Mouse (Mus musculus) layer of hippocampus, postnatal 14 days (tissue): Measurements from ENCODE around the gene Gm20379. TPM values are rescaled to one million over a fixed set of nuclear protein-coding genes. Genes with fewer than 3 reads are reported as not detected.

ENCODE experiments used
- DNase-seq, 2 experiments: peaks; one replicate each; pipeline ENCODE4 v3.0.0; 2021 to 2022; ENCODE audit warnings: low spot score in 2 of 2, mixed read lengths in 1 of 2
- long read RNA-seq, 2 experiments: library from polyadenylated mRNA; stranded (forward); transcript quantifications; one replicate each; pipeline ENCODE4 v2.0.0; 2021
- total RNA-seq, 2 experiments: library from RNA; stranded (reverse); gene quantifications; 2 replicates each; pipeline ENCODE4 v1.2.3; 2021

The Gm20379 gene
- total RNA-seq, result not detected
- long read RNA-seq, experiment 1, result 0 reads
- long read RNA-seq, experiment 2, result 0 reads

DNA sequence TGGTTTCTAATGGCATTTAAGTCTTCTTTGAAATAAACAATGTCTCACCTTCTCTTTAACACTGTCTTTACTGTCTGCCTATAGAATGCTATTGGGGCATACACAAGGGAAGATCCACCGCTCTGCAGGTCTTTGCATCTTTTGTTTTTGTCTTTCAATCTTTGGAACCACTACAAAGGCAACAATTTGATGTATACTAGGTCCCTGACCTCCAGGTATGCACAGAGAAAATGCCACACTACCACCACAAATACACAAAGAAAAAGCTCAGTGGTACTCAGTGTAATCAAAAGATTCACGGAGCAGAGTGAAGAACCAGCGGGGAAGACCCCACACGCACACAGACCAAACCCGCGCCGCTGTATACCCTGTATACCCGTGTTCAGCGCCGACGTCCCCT, at the start of gene Gm20379:
Gm20379 (plus strand) TSS at position 301 of the 400 bp plus-strand sequence.
- no peak for DNase-seq

DNA sequence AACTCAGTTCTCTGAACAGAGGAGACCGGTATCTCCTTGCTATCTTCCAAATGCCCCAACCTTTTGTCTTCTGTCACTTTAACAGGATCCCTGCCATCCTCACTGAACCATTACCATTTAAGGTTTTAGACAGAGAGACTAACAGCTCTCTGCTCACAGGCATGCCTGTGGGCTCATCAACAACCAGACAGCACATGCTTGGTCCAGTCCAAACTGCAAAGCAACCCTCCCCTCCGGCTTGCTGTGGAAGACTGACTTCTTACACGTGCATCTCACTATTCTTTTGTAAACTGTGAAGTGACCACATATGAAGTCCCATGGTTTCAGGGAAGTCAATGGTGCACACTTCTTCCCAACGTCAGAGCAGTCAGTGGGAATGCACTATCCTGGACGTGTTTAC, 44.5 kb upstream of the Gm20379 start:
- no peak for DNase-seq

DNA sequence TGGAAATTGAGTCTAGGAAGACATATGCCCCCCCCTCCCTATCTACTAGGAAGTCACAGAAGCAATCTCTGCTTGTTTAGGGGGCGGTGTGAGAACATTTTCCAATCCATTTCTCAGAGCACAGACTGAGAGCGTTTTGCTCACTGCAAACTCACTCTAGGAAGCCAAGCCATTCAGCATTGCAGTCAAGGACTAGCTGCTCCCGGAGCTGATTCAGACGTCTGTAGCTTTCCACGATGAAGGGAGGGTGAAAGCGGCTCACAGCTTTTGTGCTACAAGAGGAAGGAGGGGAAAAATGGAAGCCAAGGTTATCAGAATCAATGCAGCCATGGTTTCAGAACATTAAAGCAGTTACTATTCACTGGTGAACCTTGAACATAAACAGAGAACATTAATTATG, 42.2 kb upstream of the Gm20379 start:
- no peak for DNase-seq

DNA sequence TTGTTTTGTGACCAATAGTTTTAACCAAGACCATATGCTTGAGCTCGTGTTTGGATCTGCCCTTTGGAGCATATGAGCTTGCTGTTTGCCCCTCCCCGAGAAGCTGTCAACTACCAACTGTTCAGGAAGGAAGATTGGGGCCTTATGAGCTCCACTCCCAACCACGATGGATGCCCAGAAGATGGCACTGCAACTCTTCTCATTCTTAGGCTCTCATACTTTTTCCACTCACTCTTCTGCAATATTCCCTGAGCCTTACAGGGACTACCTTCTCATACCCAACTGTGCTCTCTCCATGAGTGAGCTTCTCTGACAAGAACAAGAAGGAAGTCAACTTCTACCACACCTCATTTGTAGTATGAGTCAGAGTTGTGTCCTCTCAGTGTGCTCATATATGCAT, 38.7 kb upstream of the Gm20379 start:
- no peak for DNase-seq

DNA sequence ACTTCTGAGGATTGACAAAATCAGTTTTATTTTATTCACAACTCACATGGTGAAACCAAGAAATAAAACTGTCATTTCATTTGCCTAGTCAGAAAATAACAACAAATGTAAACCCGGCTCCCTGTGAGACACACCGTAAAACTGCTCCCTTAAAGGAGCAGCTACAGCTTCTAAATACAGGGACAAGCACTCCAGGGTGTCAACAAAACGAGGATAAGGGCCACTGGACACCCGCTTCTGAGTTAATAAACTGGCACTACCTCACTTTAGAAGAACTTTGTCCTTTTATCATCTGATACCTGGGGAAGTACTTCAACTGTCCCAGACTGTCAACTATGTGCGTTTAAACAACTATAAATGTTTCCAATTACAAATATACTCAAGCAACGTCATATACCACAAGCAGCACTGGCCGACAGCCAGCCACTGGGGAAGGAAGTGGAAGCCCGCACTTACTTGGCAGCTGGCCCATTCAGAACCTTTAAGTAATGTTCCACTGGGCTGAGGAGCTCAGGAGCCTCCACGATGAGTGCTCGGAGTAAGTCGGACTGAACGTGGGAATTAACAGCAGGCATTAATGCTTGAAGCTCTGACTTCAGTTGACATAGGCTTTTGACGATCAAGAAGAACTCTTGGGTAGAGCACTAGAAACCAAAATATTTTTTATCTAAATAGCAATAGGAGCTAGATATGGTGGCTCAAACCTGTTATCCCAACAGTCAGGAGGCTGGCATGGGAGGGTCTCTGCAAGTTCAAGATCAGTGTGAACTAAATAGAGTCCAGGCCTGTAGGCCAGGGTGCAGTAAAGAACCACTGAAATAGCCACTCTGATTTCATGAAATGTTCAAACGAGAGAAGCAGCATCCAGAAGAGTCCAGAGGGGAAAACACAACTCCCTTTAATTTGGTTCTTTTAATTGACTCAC, 31.2 kb upstream of the Gm20379 start:
- peak in 1 of 2 experiments; percentile 33 for DNase-seq

DNA sequence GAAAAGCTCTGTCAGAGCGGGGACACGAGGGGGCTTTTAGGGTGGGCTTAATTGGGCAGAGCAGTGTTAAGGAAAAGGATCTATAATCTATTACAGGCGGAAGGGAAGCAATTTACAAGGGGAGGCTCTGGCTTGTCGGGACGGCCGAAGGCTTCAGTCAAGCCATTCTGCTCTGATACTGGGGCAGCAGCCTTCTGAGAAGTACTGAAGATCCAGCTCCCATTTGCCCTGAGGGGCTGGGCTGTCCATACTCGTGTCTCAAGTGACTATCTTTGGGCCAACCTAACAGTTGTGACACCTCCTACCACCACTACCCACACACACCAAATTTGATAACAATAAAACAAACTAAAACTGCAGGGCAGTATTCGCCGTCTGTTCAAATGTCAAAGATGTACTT, 30.5 kb upstream of the Gm20379 start:
- DNase-seq, result no peak

DNA sequence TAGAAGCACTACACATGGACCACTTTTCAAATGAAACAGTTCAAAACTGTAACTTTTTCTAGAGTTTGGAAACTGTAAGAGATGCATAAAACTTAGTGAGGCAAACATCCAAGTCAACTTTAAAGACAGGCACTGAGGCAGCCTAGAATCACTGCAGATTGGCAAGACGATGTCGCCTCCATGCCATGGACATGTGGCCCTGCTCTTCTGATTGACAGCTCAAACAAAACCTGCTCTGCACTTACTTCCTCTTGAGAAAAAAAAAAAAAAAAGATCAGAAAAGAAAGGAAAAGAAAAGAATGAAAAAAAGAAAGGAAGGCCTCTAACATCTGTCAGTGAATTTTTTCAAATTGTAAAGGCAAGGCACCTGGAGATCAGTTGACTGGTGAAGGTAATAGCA, 28.8 kb upstream of the Gm20379 start:
- no peak for DNase-seq

DNA sequence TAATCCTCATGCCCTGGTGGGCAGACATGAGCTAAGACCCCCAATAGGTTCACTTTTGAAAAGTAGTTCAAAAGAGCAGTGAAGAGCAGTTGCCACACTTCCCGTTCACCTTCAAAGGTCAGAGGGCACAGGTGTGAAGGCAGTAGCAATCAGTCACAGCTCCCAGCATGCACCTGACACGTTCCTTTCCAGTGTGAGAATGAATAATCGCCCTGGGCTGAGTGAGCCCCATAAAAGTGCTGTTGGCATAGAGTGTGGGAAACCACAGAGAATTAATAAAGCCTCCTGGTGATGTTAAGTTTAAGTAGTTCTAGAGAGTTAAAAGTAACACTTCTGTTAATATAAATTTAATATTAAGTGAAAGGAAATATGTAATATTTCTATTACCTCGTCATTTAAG, 14.2 kb upstream of the Gm20379 start:
- no peak for DNase-seq

DNA sequence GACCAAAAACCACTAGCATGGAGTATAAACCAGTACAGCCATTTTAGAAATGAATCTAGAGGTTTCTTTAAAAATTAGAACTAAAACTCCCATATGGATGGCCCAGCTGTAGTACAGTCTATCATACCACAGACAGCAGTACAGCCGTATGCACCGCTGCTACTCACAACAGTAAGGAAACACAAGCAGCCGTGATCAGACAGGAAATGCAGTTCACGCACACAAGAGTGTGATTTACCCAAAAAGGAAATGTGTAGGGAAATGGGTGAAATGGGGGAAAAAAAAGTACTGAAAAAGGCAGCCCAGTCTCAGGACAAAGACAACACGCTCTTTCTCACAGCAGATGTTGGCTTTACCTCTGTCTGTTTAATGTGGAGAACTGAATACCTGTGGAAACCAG, 11.9 kb upstream of the Gm20379 start:
- DNase-seq, result no peak

DNA sequence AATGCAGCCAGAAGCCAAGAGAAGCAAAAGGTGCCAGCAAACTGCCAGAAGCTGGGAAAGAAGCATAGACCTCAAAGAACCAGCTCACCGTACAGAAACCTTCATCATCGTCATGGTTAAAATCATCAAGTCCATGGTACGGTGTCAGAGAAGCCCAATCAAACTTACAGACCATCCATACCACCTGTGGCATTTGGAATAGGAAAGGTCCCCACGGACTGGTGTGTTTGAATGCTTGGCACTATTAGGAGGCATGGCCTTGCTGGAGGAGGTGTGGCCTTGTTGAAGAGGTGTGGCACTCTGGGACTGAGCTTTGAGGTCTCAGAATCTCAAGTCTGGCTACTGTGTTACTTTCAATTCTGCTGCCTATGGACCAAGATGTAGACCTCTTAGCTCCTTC, 9.3 kb upstream of the Gm20379 start:
- DNase-seq, result no peak

DNA sequence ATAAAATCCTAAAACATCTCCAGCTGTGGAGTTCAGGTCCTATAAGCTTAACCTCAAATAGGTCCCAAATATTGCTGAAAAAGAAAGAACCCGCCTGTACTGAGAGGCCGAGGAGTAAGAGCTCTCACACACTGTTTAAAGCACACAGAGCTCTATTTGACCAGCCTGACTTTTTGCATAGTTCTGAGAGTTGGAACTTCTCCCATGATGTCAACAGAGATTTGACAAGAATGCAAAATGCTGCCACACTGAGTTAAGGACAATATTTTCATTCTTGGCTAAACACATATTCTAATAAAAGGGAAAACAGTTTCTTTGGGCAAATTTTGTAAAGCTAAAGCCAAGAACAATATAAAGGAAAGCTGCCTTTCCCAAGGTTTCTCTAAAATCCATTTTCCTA, 8.8 kb upstream of the Gm20379 start:
- DNase-seq, result no peak

DNA sequence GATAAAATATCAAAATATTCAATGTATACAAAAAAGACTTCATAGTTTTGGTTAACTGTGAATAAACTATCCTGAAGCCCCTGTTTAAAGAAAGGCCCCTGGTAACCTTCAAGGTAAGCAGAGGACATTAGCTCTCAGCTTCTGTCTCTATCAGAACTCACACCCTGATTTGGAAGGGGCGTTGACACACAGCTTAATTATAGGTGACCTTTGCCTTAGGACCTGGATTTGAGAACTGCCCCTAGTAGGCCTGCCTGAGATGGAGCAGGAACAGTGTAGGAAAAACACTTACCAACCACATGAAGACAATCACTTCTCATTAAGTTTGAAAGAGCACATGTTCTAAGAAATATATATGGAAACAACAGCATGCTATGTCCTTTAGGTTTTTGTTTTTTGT, 6.3 kb upstream of the Gm20379 start:
- no peak for DNase-seq

DNA sequence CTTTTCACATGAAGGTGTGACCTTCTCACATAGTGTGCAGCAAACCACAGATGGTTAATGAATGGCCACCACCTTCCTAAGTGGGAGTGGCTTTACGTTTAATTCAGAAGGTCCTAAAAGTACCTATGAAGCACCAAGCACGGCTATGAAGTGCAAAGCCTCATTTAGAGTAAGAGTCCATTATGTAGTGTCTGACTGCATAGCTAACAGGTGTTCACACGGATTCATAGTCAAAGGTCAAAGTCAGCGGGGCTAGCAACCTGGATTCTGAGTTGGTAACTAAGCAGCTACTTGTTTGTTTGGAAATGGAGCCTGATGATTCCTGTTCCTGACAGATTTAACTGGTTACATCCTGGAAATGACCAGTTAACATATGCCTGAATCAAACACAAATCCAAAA, 4.0 kb upstream of the Gm20379 start:
- DNase-seq, result no peak

DNA sequence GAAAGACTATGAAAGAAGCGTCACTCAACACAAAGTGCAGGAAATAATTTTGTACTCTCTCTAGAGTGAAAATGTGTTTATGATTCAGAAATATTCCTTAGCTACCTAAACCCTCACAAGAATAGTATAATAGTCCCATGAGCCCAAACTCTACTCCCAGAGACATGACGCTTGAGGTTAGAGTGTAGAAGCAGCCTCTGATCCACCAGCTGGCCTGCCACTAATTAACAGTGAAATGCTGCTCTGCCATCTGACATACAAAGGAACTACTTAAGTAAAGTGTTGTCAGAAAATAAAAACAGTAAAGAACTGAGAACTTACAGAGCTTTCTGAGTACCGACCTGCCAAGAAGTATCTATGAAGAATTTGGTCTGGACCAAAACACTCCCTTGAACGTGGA, 3.3 kb upstream of the Gm20379 start:
- peak in 1 of 2 experiments; percentile 9 for DNase-seq

DNA sequence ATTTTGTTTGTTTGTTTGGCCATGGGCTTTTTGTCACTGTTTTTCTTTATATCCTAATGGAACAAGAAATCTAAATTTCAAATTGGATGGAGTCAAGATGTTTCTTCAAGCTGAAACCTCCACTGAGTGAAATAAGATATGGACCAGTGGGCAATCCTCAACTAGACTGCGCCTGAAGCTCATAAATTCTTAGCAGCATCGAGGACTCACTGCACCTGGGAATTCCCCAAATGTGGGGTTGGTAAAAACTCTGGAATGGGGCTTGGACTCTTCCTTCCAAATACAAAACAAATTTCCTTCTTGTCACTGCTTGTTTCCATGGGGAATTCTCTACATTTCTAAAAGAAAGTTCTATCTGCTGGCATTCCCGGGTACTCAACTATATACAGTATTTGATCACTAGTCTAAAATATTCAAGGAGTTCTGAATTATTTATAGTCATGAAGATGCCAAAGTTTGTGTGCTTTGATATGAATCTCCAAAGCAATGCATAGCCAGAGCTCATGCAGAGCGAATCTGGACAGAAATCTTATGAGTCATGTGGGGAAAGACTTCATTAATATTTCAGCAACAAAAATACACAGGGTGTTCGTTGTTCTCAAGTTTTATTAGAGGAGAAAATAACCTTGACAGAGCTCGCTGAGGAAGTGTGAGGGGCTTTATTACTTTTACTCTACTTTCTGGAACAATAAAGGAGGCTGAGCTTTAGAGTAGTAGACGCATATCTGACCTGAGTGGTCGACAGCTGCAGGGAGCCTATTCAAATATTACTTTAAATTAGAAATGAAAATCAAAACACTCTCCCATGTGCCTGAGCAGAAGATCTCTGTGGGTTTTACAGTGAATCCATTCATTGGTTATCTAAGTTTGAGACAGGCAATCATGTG, 2.5 kb upstream of the Gm20379 start:
- DNase-seq, result no peak

DNA sequence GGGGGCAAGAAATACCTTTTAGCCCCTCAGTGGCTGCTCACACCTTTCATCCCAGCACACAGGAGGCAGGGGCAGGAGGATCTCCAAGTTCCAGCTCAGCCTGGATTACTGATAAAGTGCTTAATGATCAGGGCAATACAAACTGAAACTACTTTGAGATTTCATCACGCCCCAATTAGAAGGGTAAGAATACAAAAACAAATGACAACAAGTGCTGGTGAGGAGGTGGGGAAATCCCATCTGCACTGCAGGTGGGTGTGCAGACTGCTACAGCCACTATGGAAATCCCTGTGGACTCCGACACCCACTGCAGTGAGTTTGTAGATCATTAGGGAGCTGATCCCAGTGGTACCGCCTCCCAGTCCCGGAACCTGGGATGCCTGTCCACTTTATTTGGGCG, 1.5 kb upstream of the Gm20379 start:
- DNase-seq, result no peak

DNA sequence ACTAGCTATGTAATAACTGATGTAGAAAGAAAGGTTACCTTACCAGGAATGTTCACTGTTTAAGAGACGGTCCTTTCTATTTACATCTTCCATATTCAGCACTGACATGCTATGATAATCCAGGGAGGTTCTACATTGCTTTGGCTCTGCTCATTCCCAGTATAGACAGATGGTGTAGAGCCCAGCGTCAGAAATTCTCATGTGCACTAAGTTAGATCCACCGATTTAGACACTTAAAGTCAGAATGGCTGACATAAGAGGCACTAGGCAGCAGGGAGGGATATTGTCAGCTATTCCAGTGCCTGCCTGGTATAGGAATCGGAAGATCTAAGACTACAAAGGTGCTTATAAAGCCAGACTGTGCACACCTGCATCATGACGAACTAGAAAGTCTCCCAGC, 8.8 kb downstream of the Gm20379 start:
- no peak for DNase-seq

DNA sequence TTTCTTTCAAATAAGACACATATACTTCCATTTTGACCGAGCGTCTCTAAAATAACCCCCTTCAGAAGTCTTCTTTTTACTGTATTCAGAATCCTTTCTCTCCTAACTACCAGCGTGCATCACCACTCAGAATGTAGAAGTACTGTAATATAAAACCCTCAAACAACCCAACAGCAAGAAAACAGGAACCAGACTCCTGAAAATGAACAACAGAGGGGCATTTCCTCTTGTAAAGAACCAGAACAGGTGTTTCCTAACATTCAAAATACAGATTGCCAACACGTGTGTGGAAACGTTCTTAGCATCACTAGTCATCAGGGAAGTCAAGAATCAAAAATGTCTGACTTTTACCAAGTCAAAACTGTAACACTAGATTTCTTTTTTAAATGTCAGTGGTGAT, 15.0 kb downstream of the Gm20379 start:
- no peak for DNase-seq

DNA sequence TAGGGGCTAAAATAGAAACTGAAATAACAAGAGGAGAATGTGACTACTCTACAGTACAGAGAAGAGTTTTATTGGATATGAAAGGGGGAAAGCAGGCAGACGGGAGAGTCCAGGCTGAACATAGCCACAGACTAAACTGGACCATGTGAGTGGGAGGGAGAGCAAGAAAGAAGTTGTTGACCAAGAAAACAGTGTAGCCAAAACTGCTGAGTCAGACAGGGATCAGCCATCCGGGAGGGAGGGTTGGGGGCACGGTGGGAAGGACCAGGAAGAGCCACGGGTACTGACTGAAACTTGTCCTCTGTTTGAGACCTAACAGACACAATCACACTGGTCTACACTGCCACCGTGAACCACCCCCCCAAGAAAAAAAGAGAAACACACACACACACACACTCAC, 20.2 kb downstream of the Gm20379 start:
- DNase-seq, result no peak

DNA sequence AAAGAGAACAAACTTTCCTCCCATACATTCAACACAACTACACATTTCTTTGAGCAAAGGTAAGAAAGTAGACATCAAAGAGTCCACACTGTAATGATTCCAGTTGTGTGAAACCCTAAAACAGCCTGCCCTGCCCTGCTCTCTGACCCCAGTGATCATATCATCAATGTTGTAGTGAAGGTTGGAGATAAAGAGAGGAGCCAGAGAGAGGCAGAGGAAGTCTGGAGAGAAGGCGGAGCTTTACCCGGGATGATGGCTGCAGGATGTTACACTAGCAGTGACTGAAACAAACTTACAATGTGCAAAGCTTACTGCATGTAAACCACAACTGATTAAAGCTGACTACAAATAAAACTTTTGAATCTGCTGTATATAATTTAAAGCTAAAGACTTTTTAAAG, 22.2 kb downstream of the Gm20379 start:
- DNase-seq, result no peak

DNA sequence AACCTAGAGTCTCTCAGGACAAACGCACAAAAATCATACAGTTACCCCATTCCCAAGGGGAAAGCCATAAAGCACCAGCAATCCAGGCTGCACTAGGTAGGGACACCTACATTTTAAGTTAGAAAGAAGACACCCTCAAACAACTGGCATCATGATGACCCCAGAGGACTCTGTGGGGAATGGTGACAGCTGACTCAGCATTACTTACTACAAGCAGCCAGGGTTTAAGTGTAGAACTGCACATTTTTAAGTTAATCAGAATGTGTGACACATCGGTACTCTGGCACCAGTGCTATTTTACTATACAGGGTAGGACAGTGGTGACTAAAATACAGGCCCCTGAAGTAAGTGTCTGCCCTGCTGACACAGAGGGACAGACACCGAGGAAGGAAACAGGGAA, 24.8 kb downstream of the Gm20379 start:
- no peak for DNase-seq
